Mouse (Mus musculus): ENCODE measurements around the gene Shld1.

The Shld1 gene

GRCm38 (mm10) chr2:132686756-132687737 lies at the start of gene Shld1:
Shld1 (plus strand) TSS chr2:132686931.
- DNase-seq (ENCODE audit: low read depth, low spot score) = peak; percentile 85

- no peak for DNase-seq (ENCODE audit: low read depth, low spot score)
Observed at GRCm38 (mm10) chr2:132638306-132638705, 48.4 kb upstream of the Shld1 start.

GRCm38 (mm10) chr2:132639337-132639736 lies 47.4 kb upstream of the Shld1 start:
- no peak for DNase-seq (ENCODE audit: low read depth, low spot score)

GRCm38 (mm10) chr2:132641196-132641595 lies 45.5 kb upstream of the Shld1 start:
- DNase-seq (ENCODE audit: low read depth, low spot score) = no peak

GRCm38 (mm10) chr2:132643161-132643560 lies 43.6 kb upstream of the Shld1 start:
- DNase-seq (ENCODE audit: low read depth, low spot score) = no peak

GRCm38 (mm10) chr2:132646856-132647745 lies 39.6 kb upstream of the Shld1 start:
- DNase-seq (ENCODE audit: low read depth, low spot score) = no peak

- DNase-seq (ENCODE audit: low read depth, low spot score) = no peak
Observed at GRCm38 (mm10) chr2:132649352-132649870, 37.3 kb upstream of the Shld1 start.

GRCm38 (mm10) chr2:132650546-132650945 lies 36.2 kb upstream of the Shld1 start:
- DNase-seq (ENCODE audit: low read depth, low spot score) = no peak

GRCm38 (mm10) chr2:132652476-132652875 lies 34.3 kb upstream of the Shld1 start:
- DNase-seq (ENCODE audit: low read depth, low spot score) = no peak

GRCm38 (mm10) chr2:132654834-132655495 lies 31.8 kb upstream of the Shld1 start:
- DNase-seq (ENCODE audit: low read depth, low spot score) = no peak

- DNase-seq (ENCODE audit: low read depth, low spot score) = no peak
Observed at GRCm38 (mm10) chr2:132657186-132657585, 29.5 kb upstream of the Shld1 start.

GRCm38 (mm10) chr2:132658412-132659120 lies 28.2 kb upstream of the Shld1 start:
- no peak for DNase-seq (ENCODE audit: low read depth, low spot score)

GRCm38 (mm10) chr2:132669091-132669490 lies 17.6 kb upstream of the Shld1 start:
- no peak for DNase-seq (ENCODE audit: low read depth, low spot score)

- no peak for DNase-seq (ENCODE audit: low read depth, low spot score)
Observed at GRCm38 (mm10) chr2:132670290-132670689, 16.4 kb upstream of the Shld1 start.

GRCm38 (mm10) chr2:132672121-132672520 lies 14.6 kb upstream of the Shld1 start:
- DNase-seq (ENCODE audit: low read depth, low spot score) = no peak

GRCm38 (mm10) chr2:132676111-132676510 lies 10.6 kb upstream of the Shld1 start:
- no peak for DNase-seq (ENCODE audit: low read depth, low spot score)

- no peak for DNase-seq (ENCODE audit: low read depth, low spot score)
Observed at GRCm38 (mm10) chr2:132685001-132685400, 1.7 kb upstream of the Shld1 start.

- DNase-seq (ENCODE audit: low read depth, low spot score) = no peak
Observed at GRCm38 (mm10) chr2:132688611-132689021, 1.9 kb downstream of the Shld1 start.

- DNase-seq (ENCODE audit: low read depth, low spot score) = no peak
Observed at GRCm38 (mm10) chr2:132689188-132689568, 2.4 kb downstream of the Shld1 start.

GRCm38 (mm10) chr2:132689569-132690231 lies 3.0 kb downstream of the Shld1 start:
- DNase-seq (ENCODE audit: low read depth, low spot score) = no peak

All from c-Kit-negative CD71-positive TER-119-positive erythroid progenitor cells, embryonic 14.5 days (primary cell).